Mouse (Mus musculus) kidney, adult 18-20 months (tissue): ENCODE results near the gene Sfmbt1.
"Not testable (repeated sequence)": the region's sequence is repeated elsewhere in the genome, so short reads cannot be mapped to it uniquely, and the experiment has no call there.

Experiments
- DNase-seq: peaks from one replicate; pipeline ENCODE4 v3.0.0; 2021

Gene Sfmbt1

GRCm38 (mm10) chr14:30718696-30719095 lies 4.0 kb downstream of the Sfmbt1 start:
- not testable (repeated sequence) for DNase-seq

- no peak for DNase-seq
Measured at GRCm38 (mm10) chr14:30719514-30719913, 4.9 kb downstream of the Sfmbt1 start.

- no peak for DNase-seq
Measured at GRCm38 (mm10) chr14:30721850-30722249, 7.2 kb downstream of the Sfmbt1 start.

GRCm38 (mm10) chr14:30722406-30722805 lies 7.8 kb downstream of the Sfmbt1 start:
- DNase-seq: no peak

GRCm38 (mm10) chr14:30731896-30732295 lies 17.2 kb downstream of the Sfmbt1 start:
- no peak for DNase-seq

GRCm38 (mm10) chr14:30734665-30735064 lies 20.0 kb downstream of the Sfmbt1 start:
- no peak for DNase-seq

- DNase-seq: no peak
Measured at GRCm38 (mm10) chr14:30735810-30736209, 21.2 kb downstream of the Sfmbt1 start.

GRCm38 (mm10) chr14:30736413-30736812 lies 21.8 kb downstream of the Sfmbt1 start:
- DNase-seq: no peak

GRCm38 (mm10) chr14:30743891-30744290 lies 29.2 kb downstream of the Sfmbt1 start:
- DNase-seq: no peak

GRCm38 (mm10) chr14:30746160-30746559 lies 31.5 kb downstream of the Sfmbt1 start:
- DNase-seq: no peak

GRCm38 (mm10) chr14:30757239-30757638 lies 42.6 kb downstream of the Sfmbt1 start:
- DNase-seq: no peak

GRCm38 (mm10) chr14:30761211-30761610 lies 46.6 kb downstream of the Sfmbt1 start:
- no peak for DNase-seq

- DNase-seq: no peak
Measured at GRCm38 (mm10) chr14:30762131-30762903, 47.7 kb downstream of the Sfmbt1 start.

- DNase-seq: no peak
Measured at GRCm38 (mm10) chr14:30762904-30763568, 48.4 kb downstream of the Sfmbt1 start.

GRCm38 (mm10) chr14:30784614-30785013 lies 70.0 kb downstream of the Sfmbt1 start:
- DNase-seq: no peak

- DNase-seq: no peak
Measured at GRCm38 (mm10) chr14:30789471-30789870, 74.8 kb downstream of the Sfmbt1 start.

- no peak for DNase-seq
Measured at GRCm38 (mm10) chr14:30792871-30793270, 78.2 kb downstream of the Sfmbt1 start.

GRCm38 (mm10) chr14:30801756-30802155 lies 87.1 kb downstream of the Sfmbt1 start:
- DNase-seq: no peak

- no peak for DNase-seq
Measured at GRCm38 (mm10) chr14:30821136-30821535, 106.5 kb downstream of the Sfmbt1 start.

GRCm38 (mm10) chr14:30824456-30824995 lies 109.9 kb downstream of the Sfmbt1 start:
- DNase-seq: no peak

GRCm38 (mm10) chr14:30825021-30825475 lies 110.4 kb downstream of the Sfmbt1 start:
- DNase-seq: no peak

GRCm38 (mm10) chr14:30825476-30826131 lies 111.0 kb downstream of the Sfmbt1 start, which contains the start of gene Tmem110:
TSS of gene Tmem110 (plus strand) at chr14:30825590.
- peak; percentile 92 for DNase-seq
